Mouse (Mus musculus) stomach, embryonic 16.5 days (tissue): ENCODE results near the gene Atp11a. TPM values are rescaled to one million over a fixed set of nuclear protein-coding genes. Genes with fewer than 3 reads are reported as not detected.

ENCODE experiments used
- ATAC-seq: fragments of 200-750 bp; cut with Nextera tagmentation; 2 replicates; pipeline ENCODE4 v1.8.0; 2017; ENCODE audit warnings: moderate number of reproducible peaks, moderate TSS enrichment; ENCODE audit not compliant: insufficient read depth, low FRiP score
- H3K27ac ChIP-seq: fragments of 300-500 bp; sonication (generic); 2 replicates; pipeline ENCODE4 v1.5.1; 2014; ENCODE audit warnings: low read length
- H3K27me3 ChIP-seq: fragments of 300-500 bp; sonication (generic); 2 replicates; pipeline ENCODE4 v1.6.1; 2014; ENCODE audit warnings: low read length, control low read depth, mixed read lengths; ENCODE audit not compliant: control insufficient read depth, insufficient read depth
- H3K36me3 ChIP-seq: fragments of 300-500 bp; sonication (generic); 2 replicates; pipeline ENCODE4 v1.6.1; 2014; ENCODE audit warnings: low read length; ENCODE audit not compliant: control insufficient read depth, insufficient read depth
- H3K4me1 ChIP-seq: fragments of 300-500 bp; sonication (generic); 2 replicates; pipeline ENCODE4 v1.6.1; 2014; ENCODE audit warnings: low read length, control low read depth, mixed read lengths; ENCODE audit not compliant: control insufficient read depth, insufficient read depth
- H3K4me2 ChIP-seq: fragments of 300-500 bp; sonication (generic); 2 replicates; pipeline ENCODE4 v1.6.1; 2014; ENCODE audit warnings: low read depth, low read length, mixed read lengths
- H3K4me3 ChIP-seq: fragments of 300-500 bp; sonication (generic); replicated peaks from 2 replicates; pipeline ENCODE4 v1.5.1; 2014; ENCODE audit warnings: mild to moderate bottlenecking, low read length
- H3K9ac ChIP-seq: fragments of 300-500 bp; sonication (generic); 2 replicates; pipeline ENCODE4 v1.6.1; 2014; ENCODE audit warnings: low read length
- H3K9me3 ChIP-seq: fragments of 300-500 bp; sonication (generic); replicated peaks from 2 replicates; pipeline ENCODE4 v1.6.1; 2016; ENCODE audit warnings: low read length, control low read depth; ENCODE audit not compliant: control insufficient read depth
- WGBS: fragments of 180-500 bp; shearing (Covaris S2); extraction: QIAGEN DNeasy Blood & Tissue Kit; methylation state at CpG from one replicate; pipeline ENCODE4 v1.1.7; 2014; 5-methylcytosine and 5-hydroxymethylcytosine counted together
- polyA plus RNA-seq: library from polyadenylated mRNA; unstranded; fragments of >200 nt; fragmentation: Nextera tagmentation; extraction: Ambion mirVana; gene quantifications from 2 replicates; pipeline ENCODE4 v1.2.1, GENCODE M21; 2015

Gene Atp11a
- polyA plus RNA-seq, 1 experiment from 2014 or later: 12.4 TPM

GRCm38 (mm10) chr8:12811231-12811630 is 54.4 kb downstream of the Atp11a start:
- 54% methylated on average over 6 of the region's 6 CpGs for WGBS
- Histone ChIP-seq H3K9ac (no peak overlapping the region), H3K9me3 (no peaks in the 10 kb centered on the region), H3K4me3 (no peak overlapping the region), H3K4me1 (no peaks in the 10 kb centered on the region), H3K27ac (no peak overlapping the region), H3K36me3 (0 out of 2 replicates have a peak, but pooled peaks cover 10% of the 10 kb centered on the region), H3K27me3 (no peaks in the 10 kb centered on the region), H3K4me2 (no peak overlapping the region)
- ATAC-seq: no peak

- Histone ChIP-seq H3K9me3 (no peaks in the 10 kb centered on the region), H3K36me3 (0 out of 2 replicates have a peak, but pooled peaks cover 7% of the 10 kb centered on the region), H3K4me3 (no peak overlapping the region), H3K4me1 (no peaks in the 10 kb centered on the region), H3K9ac (no peak overlapping the region), H3K4me2 (no peak overlapping the region), H3K27me3 (no peaks in the 10 kb centered on the region), H3K27ac (no peak overlapping the region)
- no peak for ATAC-seq
- WGBS: 80% methylated on average over 6 of the region's 6 CpGs
Observed at GRCm38 (mm10) chr8:12816412-12816811, 59.6 kb downstream of the Atp11a start.

- no peaks in the 10 kb centered on the region for H3K27me3 ChIP-seq
- no peaks in the 10 kb centered on the region for H3K4me1 ChIP-seq
- no peaks in the 10 kb centered on the region for H3K9me3 ChIP-seq
- no peak overlapping the region for H3K4me3 ChIP-seq
- no peak overlapping the region for H3K9ac ChIP-seq
- WGBS: 71% methylated on average over 7 of the region's 7 CpGs
- H3K4me2 ChIP-seq: no peak overlapping the region
- H3K27ac ChIP-seq: no peak overlapping the region
- ATAC-seq: no peak
- 0 out of 2 replicates have a peak, but pooled peaks cover 8% of the 10 kb centered on the region for H3K36me3 ChIP-seq
Observed at GRCm38 (mm10) chr8:12822892-12823291, 66.1 kb downstream of the Atp11a start.

GRCm38 (mm10) chr8:12824562-12824961 is 67.7 kb downstream of the Atp11a start:
- 0 out of 2 replicates have a peak, but pooled peaks cover 8% of the 10 kb centered on the region for H3K36me3 ChIP-seq
- H3K4me1 ChIP-seq: no peaks in the 10 kb centered on the region
- 58% methylated on average over 10 of the region's 10 CpGs for WGBS
- H3K27me3 ChIP-seq: no peaks in the 10 kb centered on the region
- H3K9me3 ChIP-seq: no peaks in the 10 kb centered on the region
- H3K27ac ChIP-seq: no peak overlapping the region
- H3K4me2 ChIP-seq: no peak overlapping the region
- no peak overlapping the region for H3K4me3 ChIP-seq
- H3K9ac ChIP-seq: no peak overlapping the region
- ATAC-seq: no peak

- H3K27me3 ChIP-seq: no peaks in the 10 kb centered on the region
- 71% methylated on average over 6 of the region's 6 CpGs for WGBS
- H3K9ac ChIP-seq: no peak overlapping the region
- no peaks in the 10 kb centered on the region for H3K4me1 ChIP-seq
- no peak overlapping the region for H3K27ac ChIP-seq
- H3K36me3 ChIP-seq: 0 out of 2 replicates have a peak, but pooled peaks cover 8% of the 10 kb centered on the region
- H3K4me3 ChIP-seq: no peak overlapping the region
- H3K9me3 ChIP-seq: no peaks in the 10 kb centered on the region
- H3K4me2 ChIP-seq: no peak overlapping the region
- no peak for ATAC-seq
Observed at GRCm38 (mm10) chr8:12825236-12825635, 68.4 kb downstream of the Atp11a start.

GRCm38 (mm10) chr8:12825686-12826237 is 68.9 kb downstream of the Atp11a start:
- Histone ChIP-seq H3K27me3 (no peaks in the 10 kb centered on the region), H3K36me3 (peaks cover 8% of the 10 kb centered on the region; the same call in 1 of the 2 replicates), H3K9ac (no peak overlapping the region), H3K4me3 (no peak overlapping the region), H3K27ac (no peak overlapping the region), H3K4me1 (no peaks in the 10 kb centered on the region), H3K9me3 (no peaks in the 10 kb centered on the region), H3K4me2 (no peak overlapping the region)
- 79% methylated on average over 8 of the region's 8 CpGs for whole genome bisulfite sequencing
- no peak for ATAC-seq

- Histone ChIP-seq H3K27me3 (no peaks in the 10 kb centered on the region), H3K27ac (no peak overlapping the region), H3K4me3 (no peak overlapping the region), H3K4me2 (no peak overlapping the region), H3K9me3 (no peaks in the 10 kb centered on the region), H3K9ac (no peak overlapping the region), H3K36me3 (peaks cover 16% of the 10 kb centered on the region; the same call in 1 of the 2 replicates), H3K4me1 (no peaks in the 10 kb centered on the region)
- ATAC-seq: no peak
- WGBS: 91% methylated on average over 9 of the region's 9 CpGs
Observed at GRCm38 (mm10) chr8:12827124-12827523, 70.3 kb downstream of the Atp11a start.

- ATAC-seq: no peak
- no peaks in the 10 kb centered on the region for H3K4me1 ChIP-seq
- H3K36me3 ChIP-seq: peaks cover 20% of the 10 kb centered on the region
- H3K4me2 ChIP-seq: no peak overlapping the region
- no peaks in the 10 kb centered on the region for H3K27me3 ChIP-seq
- no peak overlapping the region for H3K9ac ChIP-seq
- H3K9me3 ChIP-seq: no peaks in the 10 kb centered on the region
- 78% methylated on average over 6 of the region's 6 CpGs for WGBS
- H3K4me3 ChIP-seq: no peak overlapping the region
- no peak overlapping the region for H3K27ac ChIP-seq
Observed at GRCm38 (mm10) chr8:12828298-12828697, 71.5 kb downstream of the Atp11a start.

GRCm38 (mm10) chr8:12829381-12829780 is 72.6 kb downstream of the Atp11a start:
- H3K27me3 ChIP-seq: no peaks in the 10 kb centered on the region
- WGBS: 81% methylated on average over 1 of the region's 1 CpGs
- ATAC-seq: no peak

More at GRCm38 (mm10) chr8:12829381-12829780, 72.6 kb downstream of the Atp11a start:
- H3K4me3 ChIP-seq: no peak overlapping the region
- H3K9ac ChIP-seq: no peak overlapping the region
- no peaks in the 10 kb centered on the region for H3K9me3 ChIP-seq
- no peak overlapping the region for H3K4me2 ChIP-seq
- peaks cover 20% of the 10 kb centered on the region for H3K36me3 ChIP-seq
- H3K27ac ChIP-seq: no peak overlapping the region
- no peaks in the 10 kb centered on the region for H3K4me1 ChIP-seq
